Mouse (Mus musculus) midbrain, embryonic 16.5 days (tissue): ENCODE results near the gene Ilkap. TPM values are rescaled to one million over a fixed set of nuclear protein-coding genes. Genes with fewer than 3 reads are reported as not detected.

Experiments
- ATAC-seq: fragments of 200-750 bp; cut with Nextera tagmentation; 2 replicates; pipeline ENCODE4 v1.8.0; 2017; ENCODE audit warnings: moderate TSS enrichment
- H3K27ac ChIP-seq: fragments of 300-500 bp; sonication (generic); 2 replicates; pipeline ENCODE4 v1.5.1; 2014; ENCODE audit warnings: mild to moderate bottlenecking, low read length, mixed read lengths
- H3K27me3 ChIP-seq: fragments of 300-500 bp; sonication (generic); 2 replicates; pipeline ENCODE4 v1.6.1; 2014; ENCODE audit warnings: low read depth, low read length, mixed read lengths; ENCODE audit not compliant: control insufficient read depth, insufficient read depth
- H3K36me3 ChIP-seq: fragments of 300-500 bp; sonication (generic); 2 replicates; pipeline ENCODE4 v1.6.1; 2014; ENCODE audit warnings: mild to moderate bottlenecking, low read length, moderate library complexity, mixed read lengths; ENCODE audit not compliant: control insufficient read depth, insufficient read depth
- H3K4me1 ChIP-seq: fragments of 300-500 bp; sonication (generic); 2 replicates; pipeline ENCODE4 v1.6.1; 2014; ENCODE audit warnings: mild to moderate bottlenecking, low read length, mixed read lengths; ENCODE audit not compliant: control insufficient read depth, insufficient read depth
- H3K4me2 ChIP-seq: fragments of 300-500 bp; sonication (generic); 2 replicates; pipeline ENCODE4 v1.6.1; 2014; ENCODE audit warnings: mild to moderate bottlenecking, low read length, mixed read lengths
- H3K4me3 ChIP-seq: fragments of 300-500 bp; sonication (generic); 2 replicates; pipeline ENCODE4 v1.5.1; 2014; ENCODE audit warnings: low read depth, mild to moderate bottlenecking, low read length, moderate library complexity, mixed read lengths
- H3K9ac ChIP-seq: fragments of 300-500 bp; sonication (generic); 2 replicates; pipeline ENCODE4 v1.6.1; 2014; ENCODE audit warnings: low read depth, low read length, mixed read lengths
- H3K9me3 ChIP-seq: fragments of 300-500 bp; sonication (generic); replicated peaks from 2 replicates; pipeline ENCODE4 v1.6.1; 2014; ENCODE audit warnings: mild to moderate bottlenecking, low read length, mixed read lengths; ENCODE audit not compliant: control insufficient read depth, poor library complexity, severe bottlenecking
- WGBS: fragments of 180-500 bp; shearing (Covaris S2); extraction: QIAGEN DNeasy Blood & Tissue Kit; methylation state at CpG from one replicate; pipeline ENCODE4 v1.1.7; 2014; 5-methylcytosine and 5-hydroxymethylcytosine counted together
- polyA plus RNA-seq: library from polyadenylated mRNA; unstranded; fragments of >200 nt; fragmentation: Nextera tagmentation; extraction: Ambion mirVana; gene quantifications from 2 replicates; pipeline ENCODE4 v1.2.1, GENCODE M21; 2015

The Ilkap gene
- polyA plus RNA-seq, 1 experiment from 2014 or later: 141 TPM

GRCm38 (mm10) chr1:91325488-91326042 is 73.0 kb downstream of the Ilkap start:
- Histone ChIP-seq H3K27me3 (no peaks in the 10 kb centered on the region), H3K4me3 (no peak overlapping the region), H3K9ac (no peak overlapping the region), H3K4me1 (no peaks in the 10 kb centered on the region), H3K36me3 (no peaks in the 10 kb centered on the region), H3K9me3 (no peaks in the 10 kb centered on the region), H3K27ac (no peak overlapping the region), H3K4me2 (no peak overlapping the region)
- no peak for ATAC-seq
- WGBS: 71% methylated on average over 4 of the region's 4 CpGs

GRCm38 (mm10) chr1:91324646-91325045 is 74.0 kb downstream of the Ilkap start:
- ATAC-seq: no peak
- 68% methylated on average over 2 of the region's 2 CpGs for WGBS

More at GRCm38 (mm10) chr1:91324646-91325045, 74.0 kb downstream of the Ilkap start:
- H3K36me3 ChIP-seq: no peaks in the 10 kb centered on the region
- H3K4me2 ChIP-seq: no peak overlapping the region
- H3K4me3 ChIP-seq: no peak overlapping the region
- no peak overlapping the region for H3K9ac ChIP-seq
- H3K9me3 ChIP-seq: no peaks in the 10 kb centered on the region
- H3K4me1 ChIP-seq: no peaks in the 10 kb centered on the region
- no peak overlapping the region for H3K27ac ChIP-seq
- H3K27me3 ChIP-seq: no peaks in the 10 kb centered on the region

Other genes starting within 250 kb of the Ilkap start
- gene Ramp1, start 219.0 kb downstream of the Ilkap start, polyA plus RNA-seq: 6.7 and 14.0 TPM in 2 replicates
- gene Ube2f, start 148.5 kb downstream of the Ilkap start, polyA plus RNA-seq: 57.0 and 59.6 TPM in 2 replicates
- gene Scly, start 100.5 kb downstream of the Ilkap start, polyA plus RNA-seq: 11.2 and 12.1 TPM in 2 replicates
- 0.04 and 0.13 TPM in 2 replicates for gene Espnl, start 76.7 kb downstream of the Ilkap start, polyA plus RNA-seq
- gene Klhl30, start 47.8 kb downstream of the Ilkap start, polyA plus RNA-seq: 0.11 and 0.13 TPM in 2 replicates
- 0.18 and 0.25 TPM in 2 replicates for gene Erfe, start 32.4 kb downstream of the Ilkap start, polyA plus RNA-seq
- gene Hes6, start 15.2 kb upstream of the Ilkap start, polyA plus RNA-seq: 153 and 173 TPM in 2 replicates
- gene Per2, start 60.5 kb upstream of the Ilkap start, polyA plus RNA-seq: 4.5 and 5.1 TPM in 2 replicates
- gene Traf3ip1, start 95.8 kb upstream of the Ilkap start, polyA plus RNA-seq: 10.8 and 10.9 TPM in 2 replicates
- gene Asb1, start 141.7 kb upstream of the Ilkap start, polyA plus RNA-seq: 10.0 and 11.0 TPM in 2 replicates